Mouse (Mus musculus) CH12.LX (cell line): ENCODE data around the gene Zc3h18.

ENCODE experiments used
- EP300 ChIP-seq: IDR thresholded peaks from 2 replicates; pipeline ENCODE4 v1.6.1; 2011; ENCODE audit warnings: low read length, improper control_type of control experiment
- MAFK ChIP-seq: IDR thresholded peaks from 2 replicates; pipeline ENCODE4 v1.6.1; 2011; ENCODE audit warnings: low read length, improper control_type of control experiment; ENCODE audit not compliant: insufficient replicate concordance
- MAX ChIP-seq: IDR thresholded peaks from 2 replicates; pipeline ENCODE4 v1.6.1; 2011; ENCODE audit warnings: low read length, improper control_type of control experiment
- MEF2A ChIP-seq: IDR thresholded peaks from 2 replicates; pipeline ENCODE4 v1.6.1; 2014; ENCODE audit warnings: low read depth, mild to moderate bottlenecking, inconsistent platforms, low read length, improper control_type of control experiment, borderline replicate concordance
- NRF1 ChIP-seq: IDR thresholded peaks from 2 replicates; pipeline ENCODE4 v1.6.1; 2014; ENCODE audit warnings: low read depth, mild to moderate bottlenecking, inconsistent platforms, low read length, improper control_type of control experiment, moderate library complexity
- POLR2A ChIP-seq: IDR thresholded peaks from 2 replicates; pipeline ENCODE4 v1.6.1; 2011; ENCODE audit warnings: low read depth, mild to moderate bottlenecking, improper control_type of control experiment, low read length
- USF1 ChIP-seq: IDR thresholded peaks from 2 replicates; pipeline ENCODE4 v1.6.1; 2014; ENCODE audit warnings: low read depth, mild to moderate bottlenecking, inconsistent platforms, low read length, improper control_type of control experiment

DNA sequence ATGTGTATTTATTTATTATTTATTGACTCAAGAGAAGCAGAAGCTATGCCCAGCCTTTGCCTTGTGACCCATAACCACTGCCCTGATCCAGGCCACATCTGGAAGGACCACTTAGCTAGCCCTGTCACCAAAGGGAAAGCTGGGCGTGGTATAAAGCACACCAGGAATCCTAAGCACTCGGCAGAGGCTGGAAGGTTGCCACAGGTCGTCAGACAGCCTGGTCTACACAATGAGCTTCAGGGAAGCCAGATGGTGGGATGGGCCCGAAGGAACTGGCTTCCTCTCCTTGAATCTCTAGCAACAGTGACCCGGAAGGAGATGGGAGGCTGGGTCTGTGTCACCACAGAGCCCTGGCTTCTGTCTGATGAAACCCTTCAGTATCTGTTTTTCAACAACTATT lies 47.2 kb downstream of the Zc3h18 start:
- no peak for TF ChIP-seq MAFK
- no peak for TF ChIP-seq MAX
- no peak for TF ChIP-seq MEF2A
- no peak for TF ChIP-seq EP300
- no peak for TF ChIP-seq USF1
- TF ChIP-seq POLR2A, result no peak
- TF ChIP-seq NRF1, result no peak
